Comparison of ENCODE assay signal across 28 mouse cellular contexts in genomic region chr6:117790581-117790980, GRCm38 (mm10).
"Had no signal": no experiment of that assay in that cellular context is flagged by ENCODE, and none has a peak within 500 bp of the region (broad histone marks: within the 10 kb centered on the region; RNA-seq: fewer than 3 reads in every experiment).

No protein-coding gene starts in this region.

- H3K4me3 ChIP-seq: embryonic facial prominence, embryonic 10.5 days; embryonic facial prominence, embryonic 12.5 days; embryonic facial prominence, embryonic 13.5 days; embryonic facial prominence, embryonic 15.5 days; erythroblast, embryonic 14.5 days; forebrain, embryonic 10.5 days; forebrain, embryonic 12.5 days; forebrain, embryonic 13.5 days; forebrain, embryonic 15.5 days; gastrocnemius, adult 2 months; heart, adult 2 months had no signal

- H3K27me3 ChIP-seq: embryonic facial prominence, embryonic 12.5 days; embryonic facial prominence, embryonic 13.5 days; embryonic facial prominence, embryonic 15.5 days; forebrain, embryonic 12.5 days; forebrain, embryonic 13.5 days; forebrain, embryonic 15.5 days had no signal

- DNase-seq: cerebellum, adult 2 months; cerebellum, adult 8-10 months; cerebellum, adult 9-10 months; cerebellum, adult 9-11 months; cerebellum, postnatal 10 days; cerebellum, postnatal 14 days; cerebellum, postnatal 25 days; cerebellum, postnatal 36 days; embryo, embryonic 11 days; forebrain, postnatal 0 days; gastrocnemius, adult 2 months; gastrocnemius, postnatal 10 days; gastrocnemius, postnatal 14 days; gastrocnemius, postnatal 25 days; gastrocnemius, postnatal 36 days; heart, adult 18-20 months; heart, adult 2 months had no signal

- ATAC-seq: forebrain, embryonic 13.5 days; forebrain, embryonic 14.5 days; forebrain, embryonic 15.5 days; forebrain, embryonic 16.5 days; forebrain, postnatal 0 days had no signal

- H3K4me1 ChIP-seq: embryonic facial prominence, embryonic 10.5 days; embryonic facial prominence, embryonic 12.5 days; embryonic facial prominence, embryonic 13.5 days; embryonic facial prominence, embryonic 15.5 days; forebrain, embryonic 10.5 days; forebrain, embryonic 12.5 days; forebrain, embryonic 13.5 days; forebrain, embryonic 15.5 days had no signal

- H3K9ac ChIP-seq: embryonic facial prominence, embryonic 12.5 days; embryonic facial prominence, embryonic 13.5 days; embryonic facial prominence, embryonic 15.5 days; forebrain, embryonic 12.5 days; forebrain, embryonic 13.5 days; forebrain, embryonic 15.5 days; forebrain, postnatal 0 days had no signal

- H3K36me3 ChIP-seq: embryonic facial prominence, embryonic 10.5 days; embryonic facial prominence, embryonic 12.5 days; embryonic facial prominence, embryonic 13.5 days; embryonic facial prominence, embryonic 15.5 days; forebrain, embryonic 10.5 days; forebrain, embryonic 12.5 days; forebrain, embryonic 15.5 days had no signal

- H3K4me2 ChIP-seq: embryonic facial prominence, embryonic 12.5 days; embryonic facial prominence, embryonic 13.5 days; embryonic facial prominence, embryonic 15.5 days; forebrain, embryonic 12.5 days; forebrain, embryonic 13.5 days; forebrain, embryonic 15.5 days had no signal

- H3K9me3 ChIP-seq: embryonic facial prominence, embryonic 10.5 days; embryonic facial prominence, embryonic 12.5 days; embryonic facial prominence, embryonic 13.5 days; embryonic facial prominence, embryonic 15.5 days; forebrain, embryonic 10.5 days; forebrain, embryonic 12.5 days; forebrain, embryonic 15.5 days had no signal

- H3K27ac ChIP-seq: embryonic facial prominence, embryonic 10.5 days; embryonic facial prominence, embryonic 12.5 days; embryonic facial prominence, embryonic 13.5 days; embryonic facial prominence, embryonic 15.5 days; forebrain, embryonic 10.5 days; forebrain, embryonic 12.5 days; forebrain, embryonic 13.5 days; forebrain, embryonic 15.5 days; gastrocnemius, adult 2 months; heart, adult 2 months had no signal
